Mouse (Mus musculus): ENCODE results near the gene Cfap77. TPM values are rescaled to one million over a fixed set of nuclear protein-coding genes. Genes with fewer than 3 reads are reported as not detected.

Gene Cfap77
- polyA plus RNA-seq, 1 experiment from 2014 or later: 0.79 TPM

GRCm38 (mm10) chr2:28912039-28912700 lies 142.7 kb downstream of the Cfap77 start:
- Histone ChIP-seq H3K27me3 (replicated peaks; ENCODE audit: control insufficient read depth, insufficient read depth, low read length) (peaks cover 100% of the 10 kb centered on the region), H3K4me3 (ENCODE audit: low read depth, low read length) (no peak overlapping the region), H3K9ac (ENCODE audit: low read depth, low read length) (no peak overlapping the region), H3K36me3 (ENCODE audit: control insufficient read depth, insufficient read depth, low read length) (no peaks in the 10 kb centered on the region), H3K4me1 (ENCODE audit: control insufficient read depth, insufficient read depth, low read length) (peaks cover 7% of the 10 kb centered on the region; the same call in 1 of the 2 replicates), H3K4me2 (ENCODE audit: low read depth, low read length) (no peak overlapping the region), H3K27ac (replicated peaks; ENCODE audit: low read depth, low read length) (no peak overlapping the region), H3K9me3 (ENCODE audit: control insufficient read depth, low read length) (no peaks in the 10 kb centered on the region)
- ATAC-seq (ENCODE audit: low read depth) (no peak), DNase-seq (ENCODE audit: low spot score) (no peak)
- under 1% methylated on average over 33 of the region's 33 CpGs for WGBS

GRCm38 (mm10) chr2:28911331-28912038 lies 143.4 kb downstream of the Cfap77 start:
- no peak overlapping the region for H3K27ac ChIP-seq (replicated peaks; ENCODE audit: low read depth, low read length)
- DNase-seq (ENCODE audit: low spot score) (no peak), ATAC-seq (ENCODE audit: low read depth) (no peak)
- no peaks in the 10 kb centered on the region for H3K36me3 ChIP-seq (ENCODE audit: control insufficient read depth, insufficient read depth, low read length)
- H3K9ac ChIP-seq (ENCODE audit: low read depth, low read length): no peak overlapping the region
- no peaks in the 10 kb centered on the region for H3K9me3 ChIP-seq (ENCODE audit: control insufficient read depth, low read length)
- WGBS: 1% methylated on average over 41 of the region's 44 CpGs
- H3K4me2 ChIP-seq (ENCODE audit: low read depth, low read length): no peak overlapping the region
- H3K4me3 ChIP-seq (ENCODE audit: low read depth, low read length): 0 out of 2 replicates have a peak overlapping the region, but pooled peaks have one; percentile 2
- H3K4me1 ChIP-seq (ENCODE audit: control insufficient read depth, insufficient read depth, low read length): peaks cover 7% of the 10 kb centered on the region; the same call in 1 of the 2 replicates
- peaks cover 100% of the 10 kb centered on the region for H3K27me3 ChIP-seq (replicated peaks; ENCODE audit: control insufficient read depth, insufficient read depth, low read length)

GRCm38 (mm10) chr2:28910877-28911276 lies 144.0 kb downstream of the Cfap77 start:
- H3K4me1 ChIP-seq (ENCODE audit: control insufficient read depth, insufficient read depth, low read length): peaks cover 7% of the 10 kb centered on the region; the same call in 1 of the 2 replicates
- peaks cover 96% of the 10 kb centered on the region for H3K27me3 ChIP-seq (replicated peaks; ENCODE audit: control insufficient read depth, insufficient read depth, low read length)
- ATAC-seq (ENCODE audit: low read depth) (no peak), DNase-seq (ENCODE audit: low spot score) (no peak)
- no peaks in the 10 kb centered on the region for H3K9me3 ChIP-seq (ENCODE audit: control insufficient read depth, low read length)
- no peak overlapping the region for H3K27ac ChIP-seq (replicated peaks; ENCODE audit: low read depth, low read length)
- 3% methylated on average over 3 of the region's 3 CpGs for WGBS
- H3K4me2 ChIP-seq (ENCODE audit: low read depth, low read length): no peak overlapping the region
- peaks cover under 1% of the 10 kb centered on the region; the same call in 1 of the 2 replicates for H3K36me3 ChIP-seq (ENCODE audit: control insufficient read depth, insufficient read depth, low read length)
- H3K4me3 ChIP-seq (ENCODE audit: low read depth, low read length): no peak overlapping the region
- no peak overlapping the region for H3K9ac ChIP-seq (ENCODE audit: low read depth, low read length)

- Histone ChIP-seq H3K4me3 (ENCODE audit: low read depth, low read length) (peak overlapping the region; percentile 8; the same call in 1 of the 2 replicates), H3K4me1 (ENCODE audit: control insufficient read depth, insufficient read depth, low read length) (peaks cover 7% of the 10 kb centered on the region; the same call in 1 of the 2 replicates), H3K9ac (ENCODE audit: low read depth, low read length) (no peak overlapping the region), H3K27me3 (replicated peaks; ENCODE audit: control insufficient read depth, insufficient read depth, low read length) (peaks cover 88% of the 10 kb centered on the region), H3K4me2 (ENCODE audit: low read depth, low read length) (no peak overlapping the region), H3K36me3 (ENCODE audit: control insufficient read depth, insufficient read depth, low read length) (peaks cover 9% of the 10 kb centered on the region; the same call in 1 of the 2 replicates), H3K27ac (replicated peaks; ENCODE audit: low read depth, low read length) (no peak overlapping the region), H3K9me3 (ENCODE audit: control insufficient read depth, low read length) (no peaks in the 10 kb centered on the region)
- 7% methylated on average over 25 of the region's 25 CpGs for WGBS
- DNase-seq (ENCODE audit: low spot score) (no peak), ATAC-seq (ENCODE audit: low read depth) (no peak)
Measured at GRCm38 (mm10) chr2:28909818-28910710, 144.8 kb downstream of the Cfap77 start.

GRCm38 (mm10) chr2:28909186-28909817 lies 145.6 kb downstream of the Cfap77 start:
- Histone ChIP-seq H3K4me1 (ENCODE audit: control insufficient read depth, insufficient read depth, low read length) (peaks cover 7% of the 10 kb centered on the region; the same call in 1 of the 2 replicates), H3K27me3 (replicated peaks; ENCODE audit: control insufficient read depth, insufficient read depth, low read length) (peaks cover 80% of the 10 kb centered on the region), H3K9ac (ENCODE audit: low read depth, low read length) (no peak overlapping the region), H3K4me3 (ENCODE audit: low read depth, low read length) (peak overlapping the region; percentile 8), H3K9me3 (ENCODE audit: control insufficient read depth, low read length) (no peaks in the 10 kb centered on the region), H3K27ac (replicated peaks; ENCODE audit: low read depth, low read length) (no peak overlapping the region), H3K4me2 (ENCODE audit: low read depth, low read length) (no peak overlapping the region), H3K36me3 (ENCODE audit: control insufficient read depth, insufficient read depth, low read length) (peaks cover 16% of the 10 kb centered on the region; the same call in 1 of the 2 replicates)
- WGBS: 3% methylated on average over 30 of the region's 41 CpGs
- no peak for ATAC-seq (ENCODE audit: low read depth)
- no peak for DNase-seq (ENCODE audit: low spot score)

GRCm38 (mm10) chr2:28908389-28909153 lies 146.3 kb downstream of the Cfap77 start:
- peak; percentile 8 for DNase-seq (ENCODE audit: low spot score)
- under 1% methylated on average over 29 of the region's 39 CpGs for WGBS

GRCm38 (mm10) chr2:28907691-28908388 lies 147.0 kb downstream of the Cfap77 start:
- H3K4me3 ChIP-seq (ENCODE audit: low read depth, low read length): peak overlapping the region; percentile 18; the same call in 1 of the 2 replicates
- H3K9ac ChIP-seq (ENCODE audit: low read depth, low read length): 0 out of 2 replicates have a peak overlapping the region, but pooled peaks have one; percentile 38
- H3K4me1 ChIP-seq (ENCODE audit: control insufficient read depth, insufficient read depth, low read length): peaks cover 7% of the 10 kb centered on the region; the same call in 1 of the 2 replicates
- peak overlapping the region; percentile 33 for H3K4me2 ChIP-seq (ENCODE audit: low read depth, low read length)
- H3K27ac ChIP-seq (replicated peaks; ENCODE audit: low read depth, low read length): no peak overlapping the region
- ATAC-seq (ENCODE audit: low read depth): no peak
- no peak for DNase-seq (ENCODE audit: low spot score)
- WGBS: 6% methylated on average over 10 of the region's 10 CpGs
- H3K9me3 ChIP-seq (ENCODE audit: control insufficient read depth, low read length): no peaks in the 10 kb centered on the region
- H3K36me3 ChIP-seq (ENCODE audit: control insufficient read depth, insufficient read depth, low read length): peaks cover 20% of the 10 kb centered on the region; the same call in 1 of the 2 replicates
- H3K27me3 ChIP-seq (replicated peaks; ENCODE audit: control insufficient read depth, insufficient read depth, low read length): peaks cover 66% of the 10 kb centered on the region

More at GRCm38 (mm10) chr2:28908389-28909153, 146.3 kb downstream of the Cfap77 start:
- Histone ChIP-seq H3K4me1 (ENCODE audit: control insufficient read depth, insufficient read depth, low read length) (peaks cover 7% of the 10 kb centered on the region; the same call in 1 of the 2 replicates), H3K9me3 (ENCODE audit: control insufficient read depth, low read length) (no peaks in the 10 kb centered on the region), H3K36me3 (ENCODE audit: control insufficient read depth, insufficient read depth, low read length) (peaks cover 20% of the 10 kb centered on the region; the same call in 1 of the 2 replicates), H3K27ac (replicated peaks; ENCODE audit: low read depth, low read length) (no peak overlapping the region), H3K27me3 (replicated peaks; ENCODE audit: control insufficient read depth, insufficient read depth, low read length) (peaks cover 73% of the 10 kb centered on the region), H3K4me3 (ENCODE audit: low read depth, low read length) (peak overlapping the region; percentile 18), H3K9ac (ENCODE audit: low read depth, low read length) (0 out of 2 replicates have a peak overlapping the region, but pooled peaks have one; percentile 38), H3K4me2 (ENCODE audit: low read depth, low read length) (peak overlapping the region; percentile 33)
- peak; percentile 42; the same call in 1 of the 2 replicates for ATAC-seq (ENCODE audit: low read depth)

Measured in embryonic facial prominence, embryonic 14.5 days (tissue).